Comparison of ENCODE assay signal across 7 mouse cellular contexts in the genomic region with DNA sequence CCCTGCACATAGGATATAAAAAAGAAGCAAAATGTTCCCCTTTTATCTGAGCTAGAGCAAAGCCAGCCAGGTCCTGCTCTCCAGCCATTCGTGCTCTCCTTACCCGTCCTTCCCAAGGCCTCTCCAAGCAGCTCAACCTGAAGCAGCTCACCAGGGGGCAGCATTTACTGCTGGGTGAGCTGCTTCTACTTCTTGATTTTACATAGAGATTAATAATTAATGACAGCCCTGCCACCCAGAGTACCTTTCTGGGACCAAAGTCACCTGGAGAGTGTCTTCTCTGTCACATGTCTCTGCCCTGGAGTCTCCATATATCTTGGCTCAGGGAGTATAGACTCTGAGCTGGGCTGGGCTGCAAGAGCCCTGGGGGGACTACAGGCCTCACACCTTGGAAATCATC.
DNase-seq lines count a peak whose midpoint lies in the region; ATAC-seq and TF ChIP-seq lines count a peak whose summit lies in the region.

No protein-coding gene starts in this region.

- H3K4me2 ChIP-seq in forebrain, embryonic 13.5 days, result no peak overlapping the region

- H3K36me3 ChIP-seq in forebrain, embryonic 13.5 days (ENCODE audit: poor library complexity, severe bottlenecking), result no peaks in the 10 kb centered on the region

- TF ChIP-seq CTCF in lung, adult 2 months (IDR thresholded peaks at IDR 0.05; ENCODE audit: insufficient read depth, low read length), result peak; percentile 52

- DNase-seq in 3T3-L1 (ENCODE audit: low read depth, low spot score) (peak; percentile 46), A20 (ENCODE audit: low read depth, low spot score) (peak; percentile 11)
- peak; percentile 81 to 88 for DNase-seq in adrenal gland, postnatal 36 days
- peak; percentile 83 to 85 for DNase-seq in kidney, adult 8-10 months
- peak; percentile 42 for DNase-seq in lung, adult 2 months
- DNase-seq in right cerebral cortex, postnatal 4 days, result peak; percentile 55

- no peak overlapping the region for H3K4me3 ChIP-seq in forebrain, embryonic 13.5 days
- H3K4me3 ChIP-seq in lung, adult 2 months (replicated peaks; ENCODE audit: extremely low read depth, low read depth, low read length), result no peak overlapping the region

- H3K27ac ChIP-seq in forebrain, embryonic 13.5 days, result no peak overlapping the region

- no peak overlapping the region for H3K9ac ChIP-seq in forebrain, embryonic 13.5 days

- no peaks in the 10 kb centered on the region for H3K9me3 ChIP-seq in forebrain, embryonic 13.5 days (replicated peaks)

- H3K27me3 ChIP-seq in forebrain, embryonic 13.5 days, result no peaks in the 10 kb centered on the region

- 20% methylated on average over 2 of the region's 2 CpGs for WGBS in forebrain, embryonic 13.5 days
- 29% methylated on average over 2 of the region's 2 CpGs for WGBS in lung, adult 2 months

- no peak for TF ChIP-seq POLR2A in lung, adult 2 months (IDR thresholded peaks at IDR 0.05; ENCODE audit: borderline replicate concordance, extremely low read depth, low read depth, low read length)

- 0 out of 2 replicates have a peak, but pooled peaks have one; percentile 36 for ATAC-seq in forebrain, embryonic 13.5 days

- peaks cover 28% of the 10 kb centered on the region for H3K4me1 ChIP-seq in forebrain, embryonic 13.5 days
- H3K4me1 ChIP-seq in lung, adult 2 months (ENCODE audit: control insufficient read depth, insufficient read depth, low read length), result no peaks in the 10 kb centered on the region

Comparison
In these comparisons a context has a peak if more than half of its experiments do, and no peak if none do; other contexts are left out.
1. DNase-seq: peak in every context shown above with its lines; median percentile 84 in adrenal gland, postnatal 36 days; 84 in kidney, adult 8-10 months; 55 in right cerebral cortex, postnatal 4 days; 46 in 3T3-L1; 42 in lung, adult 2 months; 11 in A20.